Mouse (Mus musculus): Measurements from ENCODE around the gene Ppm1h. TPM values are rescaled to one million over a fixed set of nuclear protein-coding genes. Genes with fewer than 3 reads are reported as not detected.

Ppm1h gene
- polyA plus RNA-seq, 1 experiment, result 13.1 TPM

GRCm38 (mm10) chr10:122690698-122691097, 12.1 kb downstream of the Ppm1h start:
- H3K4me1 ChIP-seq (ENCODE audit: control insufficient read depth, insufficient read depth, low read length), result no peaks in the 10 kb centered on the region; the same call in 1 of the 2 replicates
- no peak overlapping the region for H3K27ac ChIP-seq (ENCODE audit: control insufficient read depth, insufficient read depth, low read depth, low read length, poor library complexity)
- 55% methylated on average over 6 of the region's 6 CpGs for WGBS
- TF ChIP-seq POLR2A (IDR thresholded peaks at IDR 0.05; ENCODE audit: borderline replicate concordance, control insufficient read depth, low read depth, low read length), result no peak
- TF ChIP-seq CTCF (IDR thresholded peaks at IDR 0.05; ENCODE audit: control insufficient read depth, insufficient read depth, low read length), result no peak
- H3K4me3 ChIP-seq (replicated peaks; ENCODE audit: control insufficient read depth, low read depth, low read length), result no peak overlapping the region

GRCm38 (mm10) chr10:122693158-122693777, 14.7 kb downstream of the Ppm1h start:
- Histone ChIP-seq H3K27ac (ENCODE audit: control insufficient read depth, insufficient read depth, low read depth, low read length, poor library complexity) (no peak overlapping the region), H3K4me3 (replicated peaks; ENCODE audit: control insufficient read depth, low read depth, low read length) (no peak overlapping the region), H3K4me1 (ENCODE audit: control insufficient read depth, insufficient read depth, low read length) (no peaks in the 10 kb centered on the region)
- no peak for TF ChIP-seq POLR2A (IDR thresholded peaks at IDR 0.05; ENCODE audit: borderline replicate concordance, control insufficient read depth, low read depth, low read length)
- TF ChIP-seq CTCF (IDR thresholded peaks at IDR 0.05; ENCODE audit: control insufficient read depth, insufficient read depth, low read length), result no peak
- 87% methylated on average over 12 of the region's 12 CpGs for WGBS

DNA sequence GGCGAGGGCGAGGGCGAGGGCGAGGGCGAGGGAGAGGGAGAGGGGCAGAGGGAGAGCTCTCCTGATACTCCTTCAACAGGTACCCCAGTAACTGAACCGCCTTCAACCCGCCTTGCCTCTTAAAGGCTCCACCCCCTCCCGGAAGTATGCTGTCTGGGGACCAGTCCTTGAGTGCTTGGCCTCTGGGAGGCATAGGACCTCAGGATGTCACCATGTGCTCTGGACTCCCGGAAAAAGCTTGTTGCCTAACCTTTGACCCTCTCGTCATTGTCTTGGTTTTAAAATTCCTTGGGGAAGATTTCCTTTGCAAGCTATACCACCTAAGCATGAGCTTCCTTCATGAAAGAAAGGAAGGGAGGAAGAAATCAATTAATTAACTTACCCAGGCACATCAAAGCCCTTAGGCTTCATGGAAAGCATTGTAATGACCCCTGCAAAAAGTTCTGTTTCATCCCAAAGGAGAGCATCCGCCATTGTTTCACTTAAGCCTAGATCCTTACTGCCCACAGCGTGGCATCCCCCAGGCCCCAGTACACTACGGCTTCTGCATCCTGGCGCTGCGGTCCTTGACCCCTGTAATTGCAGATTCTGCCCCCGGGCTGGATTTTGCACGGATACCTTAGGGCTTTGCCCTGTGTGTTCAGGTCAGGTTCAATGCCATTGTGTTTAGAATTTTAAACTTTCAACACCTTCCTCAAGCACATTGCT, 15.5 kb downstream of the Ppm1h start:
- no peaks in the 10 kb centered on the region for H3K4me1 ChIP-seq (ENCODE audit: control insufficient read depth, insufficient read depth, low read length)
- H3K27ac ChIP-seq (ENCODE audit: control insufficient read depth, insufficient read depth, low read depth, low read length, poor library complexity), result no peak overlapping the region
- WGBS, result 87% methylated on average over 17 of the region's 17 CpGs
- no peak overlapping the region for H3K4me3 ChIP-seq (replicated peaks; ENCODE audit: control insufficient read depth, low read depth, low read length)
- no peak for TF ChIP-seq CTCF (IDR thresholded peaks at IDR 0.05; ENCODE audit: control insufficient read depth, insufficient read depth, low read length)
- no peak for TF ChIP-seq POLR2A (IDR thresholded peaks at IDR 0.05; ENCODE audit: borderline replicate concordance, control insufficient read depth, low read depth, low read length)

- 73% methylated on average over 1 of the region's 1 CpGs for WGBS
- H3K4me1 ChIP-seq (ENCODE audit: control insufficient read depth, insufficient read depth, low read length), result no peaks in the 10 kb centered on the region
- no peak overlapping the region for H3K4me3 ChIP-seq (replicated peaks; ENCODE audit: control insufficient read depth, low read depth, low read length)
- no peak overlapping the region for H3K27ac ChIP-seq (ENCODE audit: control insufficient read depth, insufficient read depth, low read depth, low read length, poor library complexity)
- TF ChIP-seq POLR2A (IDR thresholded peaks at IDR 0.05; ENCODE audit: borderline replicate concordance, control insufficient read depth, low read depth, low read length) (no peak), CTCF (IDR thresholded peaks at IDR 0.05; ENCODE audit: control insufficient read depth, insufficient read depth, low read length) (no peak)
Measured at GRCm38 (mm10) chr10:122696335-122696734, 17.8 kb downstream of the Ppm1h start.

GRCm38 (mm10) chr10:122698347-122698746, 19.8 kb downstream of the Ppm1h start:
- no peak for TF ChIP-seq POLR2A (IDR thresholded peaks at IDR 0.05; ENCODE audit: borderline replicate concordance, control insufficient read depth, low read depth, low read length)
- no peak for TF ChIP-seq CTCF (IDR thresholded peaks at IDR 0.05; ENCODE audit: control insufficient read depth, insufficient read depth, low read length)
- 84% methylated on average over 5 of the region's 5 CpGs for WGBS
- Histone ChIP-seq H3K27ac (ENCODE audit: control insufficient read depth, insufficient read depth, low read depth, low read length, poor library complexity) (no peak overlapping the region), H3K4me1 (ENCODE audit: control insufficient read depth, insufficient read depth, low read length) (no peaks in the 10 kb centered on the region), H3K4me3 (replicated peaks; ENCODE audit: control insufficient read depth, low read depth, low read length) (no peak overlapping the region)

DNA sequence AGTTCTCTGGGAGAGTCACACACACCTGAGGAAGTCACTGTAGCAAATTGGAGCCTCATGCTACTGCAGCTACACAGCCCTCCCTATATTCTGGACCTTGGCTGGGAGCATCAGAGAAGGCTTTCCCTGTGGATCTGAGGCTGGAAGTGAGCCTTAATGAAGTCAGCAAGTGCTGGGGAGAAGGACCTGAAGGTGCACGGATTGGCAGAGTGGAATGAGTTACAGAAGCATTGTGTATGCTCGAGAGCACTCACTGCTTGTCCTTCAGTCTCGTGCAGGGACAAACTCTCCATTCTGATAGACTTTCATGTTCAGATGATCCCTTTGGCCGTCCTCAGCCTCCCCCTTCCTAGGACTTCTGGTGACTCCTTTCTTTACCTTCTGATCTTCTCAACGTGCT, 26.3 kb downstream of the Ppm1h start:
- Histone ChIP-seq H3K4me3 (replicated peaks; ENCODE audit: control insufficient read depth, low read depth, low read length) (no peak overlapping the region), H3K27ac (ENCODE audit: control insufficient read depth, insufficient read depth, low read depth, low read length, poor library complexity) (no peak overlapping the region), H3K4me1 (ENCODE audit: control insufficient read depth, insufficient read depth, low read length) (no peaks in the 10 kb centered on the region)
- TF ChIP-seq POLR2A (IDR thresholded peaks at IDR 0.05; ENCODE audit: borderline replicate concordance, control insufficient read depth, low read depth, low read length), result no peak
- TF ChIP-seq CTCF (IDR thresholded peaks at IDR 0.05; ENCODE audit: control insufficient read depth, insufficient read depth, low read length), result no peak
- WGBS, result 77% methylated on average over 5 of the region's 5 CpGs

DNA sequence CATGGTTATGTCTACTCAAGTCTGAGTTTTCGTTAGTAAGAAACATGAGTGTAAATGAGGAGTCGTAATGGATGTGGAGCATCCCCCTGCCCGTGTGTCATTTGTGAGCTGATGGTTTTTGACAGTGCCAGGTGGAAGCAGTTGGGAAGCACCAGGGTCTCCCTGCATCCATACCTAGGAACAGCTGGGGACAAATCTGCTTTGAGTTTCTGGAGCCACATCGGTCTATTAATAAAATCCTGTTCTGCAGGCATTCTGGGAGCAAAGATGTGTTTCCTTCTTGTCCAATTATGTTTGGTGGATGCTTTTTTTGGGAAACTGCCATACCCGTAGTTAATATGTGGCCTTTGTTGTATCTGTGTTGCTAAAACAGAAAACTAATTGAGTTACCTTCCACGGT, 26.9 kb downstream of the Ppm1h start:
- Histone ChIP-seq H3K27ac (ENCODE audit: control insufficient read depth, insufficient read depth, low read depth, low read length, poor library complexity) (no peak overlapping the region), H3K4me3 (replicated peaks; ENCODE audit: control insufficient read depth, low read depth, low read length) (no peak overlapping the region), H3K4me1 (ENCODE audit: control insufficient read depth, insufficient read depth, low read length) (no peaks in the 10 kb centered on the region)
- no peak for TF ChIP-seq CTCF (IDR thresholded peaks at IDR 0.05; ENCODE audit: control insufficient read depth, insufficient read depth, low read length)
- no peak for TF ChIP-seq POLR2A (IDR thresholded peaks at IDR 0.05; ENCODE audit: borderline replicate concordance, control insufficient read depth, low read depth, low read length)
- whole genome bisulfite sequencing, result 84% methylated on average over 6 of the region's 6 CpGs

DNA sequence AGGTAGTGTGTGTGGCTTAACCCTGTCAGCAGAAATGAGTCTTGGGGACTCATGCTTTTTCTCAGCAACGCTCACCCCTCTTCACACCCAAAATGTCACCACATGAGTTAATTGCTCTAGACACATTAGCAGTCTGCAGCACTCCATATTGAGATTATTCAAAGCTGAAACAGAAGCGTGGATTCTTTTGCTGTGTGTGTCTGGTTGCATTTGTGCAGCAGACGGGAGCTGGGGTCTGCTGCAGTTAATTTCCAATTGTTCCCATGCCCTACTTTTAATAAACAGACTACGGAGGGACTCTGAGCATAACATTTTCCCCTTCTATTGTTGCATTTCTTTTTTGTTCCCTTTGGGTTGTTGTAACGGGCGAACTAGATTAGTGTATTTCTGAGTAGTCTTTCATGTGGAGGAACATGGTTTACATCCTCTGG, 32.8 kb downstream of the Ppm1h start:
- H3K4me1 ChIP-seq (ENCODE audit: control insufficient read depth, insufficient read depth, low read length), result no peaks in the 10 kb centered on the region
- 83% methylated on average over 6 of the region's 6 CpGs for WGBS
- H3K4me3 ChIP-seq (replicated peaks; ENCODE audit: control insufficient read depth, low read depth, low read length), result no peak overlapping the region
- no peak overlapping the region for H3K27ac ChIP-seq (ENCODE audit: control insufficient read depth, insufficient read depth, low read depth, low read length, poor library complexity)
- TF ChIP-seq POLR2A (IDR thresholded peaks at IDR 0.05; ENCODE audit: borderline replicate concordance, control insufficient read depth, low read depth, low read length) (no peak), CTCF (IDR thresholded peaks at IDR 0.05; ENCODE audit: control insufficient read depth, insufficient read depth, low read length) (no peak)

Data from bone marrow, adult 2 months (tissue).